Mouse (Mus musculus) liver, adult 2 months (tissue): ENCODE data around the gene Lmo1.

Source experiments
- CTCF ChIP-seq: fragments of 200-500 bp; IDR thresholded peaks from 2 replicates; pipeline ENCODE4 v1.5.1; 2011; ENCODE audit warnings: low read depth, low read length, control low read depth
- POLR2A ChIP-seq: fragments of 200-500 bp; IDR thresholded peaks from 2 replicates; pipeline ENCODE4 v1.6.1; 2011; ENCODE audit warnings: low read length, control low read depth; ENCODE audit not compliant: insufficient read depth; ENCODE audit errors: extremely low read depth

GRCm38 (mm10) chr7:109218130-109218976, 43.3 kb upstream of the Lmo1 start:
- TF ChIP-seq CTCF (peak; percentile 79), POLR2A (no peak)
